ENCODE assay signal across 1 mouse cellular context in the genomic region with DNA sequence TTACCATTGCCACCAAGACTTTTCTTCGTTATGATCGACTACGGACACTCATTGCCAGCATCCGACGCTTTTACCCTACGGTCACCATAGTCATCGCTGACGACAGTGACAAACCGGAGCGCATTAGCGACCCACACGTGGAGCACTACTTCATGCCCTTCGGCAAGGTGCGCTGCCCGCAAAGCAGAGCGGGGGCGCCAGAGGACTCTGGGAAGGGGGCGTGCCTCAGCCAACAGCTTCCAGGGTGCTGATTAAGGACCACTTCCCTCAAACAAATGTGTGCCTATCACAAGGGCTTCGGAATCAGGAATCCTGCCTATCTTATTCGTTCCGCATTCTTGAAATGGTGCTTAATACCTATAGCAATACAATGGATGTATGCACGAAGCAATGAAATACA.
TF ChIP-seq lines count a peak whose summit lies in the region.

No protein-coding gene starts in this region.

TF ChIP-seq in MEL, 35 proteins besides CTCF, POLR2A, EP300 and RAD21:
- no peak for TF ChIP-seq ETS1 (IDR thresholded peaks at IDR 0.05; ENCODE audit: low read depth, low read length)
TF ChIP-seq in MEL: peak in this region for 0.
